Mouse (Mus musculus) small intestine, adult 2 months (tissue): ENCODE measurements around the gene Sfmbt2.

Source experiments
- CTCF ChIP-seq: fragments of 200-500 bp; IDR thresholded peaks from 2 replicates; pipeline ENCODE4 v1.5.1; 2012; ENCODE audit warnings: low read depth, mild to moderate bottlenecking, control low read depth, inconsistent platforms, low read length, moderate library complexity, mixed read lengths; ENCODE audit not compliant: insufficient replicate concordance, insufficient read length; ENCODE audit errors: extremely low read depth
- POLR2A ChIP-seq: fragments of 200-500 bp; IDR thresholded peaks from 2 replicates; pipeline ENCODE4 v1.6.1; 2012; ENCODE audit warnings: low read depth, mild to moderate bottlenecking, control low read depth, inconsistent platforms, low read length, moderate library complexity

DNA sequence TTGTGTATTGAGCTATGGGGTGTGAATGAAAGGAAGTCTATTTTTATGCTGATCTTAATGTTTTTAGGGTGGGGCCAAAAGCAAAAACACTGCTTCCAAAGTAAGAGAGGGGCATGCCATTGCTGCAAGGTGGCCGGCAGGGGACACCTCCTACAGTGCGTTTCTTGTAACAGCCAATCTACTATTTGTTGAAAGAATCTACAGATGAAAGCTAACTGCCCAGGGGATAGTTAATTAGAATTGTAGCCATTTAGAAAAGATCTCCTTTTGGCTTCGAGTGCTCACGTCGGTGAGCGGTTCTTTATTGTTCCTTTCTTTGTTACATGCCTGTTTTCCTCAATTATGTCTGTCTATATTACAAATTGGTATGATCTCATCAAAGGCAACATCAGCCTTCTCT is 36.0 kb upstream of the Sfmbt2 start:
- TF ChIP-seq CTCF (no peak), POLR2A (no peak)
